In genomic region chr6:99336191-99336590, GRCm38 (mm10) we compare ENCODE assay signal across 12 mouse cellular contexts.
"Had no signal": no experiment of that assay in that cellular context is flagged by ENCODE, and none has a peak within 500 bp of the region (broad histone marks: within the 10 kb centered on the region; RNA-seq: fewer than 3 reads in every experiment).

No protein-coding gene starts in this region.

- H3K9me3 ChIP-seq: limb, embryonic 15.5 days; liver, embryonic 13.5 days; midbrain, embryonic 12.5 days; stomach, embryonic 15.5 days had no signal

- H3K36me3 ChIP-seq: limb, embryonic 15.5 days; liver, embryonic 13.5 days; midbrain, embryonic 12.5 days; stomach, embryonic 15.5 days had no signal

- DNase-seq: layer of hippocampus, adult 9-11 months; layer of hippocampus, postnatal 36 days; liver, embryonic 13.5 days; lung, adult 2 months; right cerebral cortex, postnatal 14 days; thymus, adult 2 months; thymus, postnatal 25 days had no signal

- H3K4me1 ChIP-seq: midbrain, embryonic 12.5 days had no signal

- H3K4me3 ChIP-seq: limb, embryonic 15.5 days; liver, embryonic 13.5 days; midbrain, embryonic 12.5 days; stomach, embryonic 15.5 days had no signal

- H3K9ac ChIP-seq: limb, embryonic 15.5 days; liver, embryonic 13.5 days; midbrain, embryonic 12.5 days; stomach, embryonic 15.5 days had no signal

- H3K4me2 ChIP-seq: limb, embryonic 15.5 days; liver, embryonic 13.5 days; midbrain, embryonic 12.5 days; stomach, embryonic 15.5 days had no signal

- H3K27ac ChIP-seq: limb, embryonic 15.5 days; liver, embryonic 13.5 days; midbrain, embryonic 12.5 days; stomach, embryonic 15.5 days had no signal

- ATAC-seq: intestine, embryonic 16.5 days; midbrain, embryonic 16.5 days had no signal

- H3K27me3 ChIP-seq: limb, embryonic 15.5 days; liver, embryonic 13.5 days; midbrain, embryonic 12.5 days; stomach, embryonic 15.5 days had no signal
